Mouse (Mus musculus): ENCODE data around the gene Foxd1.

GRCm38 (mm10) chr13:98357433-98358423 is 3.7 kb downstream of the Foxd1 start:
- TF ChIP-seq CTCF (conservative IDR thresholded peaks at IDR 0.05; ENCODE audit: low read length) (no peak), NANOG (IDR thresholded peaks at IDR 0.05; ENCODE audit: borderline replicate concordance, low read length) (no peak)

Data from E14TG2a.4 (cell line).